Mouse (Mus musculus) layer of hippocampus, adult 11-12 months (tissue): ENCODE measurements around the gene Frmd4a.
A peak's percentile ranks its signal among the peaks of the same experiment; 100 is the strongest.

Experiments used
- DNase-seq: peaks from one replicate; pipeline ENCODE4 v3.0.0; 2022; ENCODE audit warnings: low spot score

The Frmd4a gene

GRCm38 (mm10) chr2:4522769-4523487 is 505.4 kb downstream of the Frmd4a start:
- DNase-seq: no peak

- no peak for DNase-seq
These were observed 509.6 kb downstream of the Frmd4a start for GRCm38 (mm10) chr2:4527094-4527493.

DNA sequence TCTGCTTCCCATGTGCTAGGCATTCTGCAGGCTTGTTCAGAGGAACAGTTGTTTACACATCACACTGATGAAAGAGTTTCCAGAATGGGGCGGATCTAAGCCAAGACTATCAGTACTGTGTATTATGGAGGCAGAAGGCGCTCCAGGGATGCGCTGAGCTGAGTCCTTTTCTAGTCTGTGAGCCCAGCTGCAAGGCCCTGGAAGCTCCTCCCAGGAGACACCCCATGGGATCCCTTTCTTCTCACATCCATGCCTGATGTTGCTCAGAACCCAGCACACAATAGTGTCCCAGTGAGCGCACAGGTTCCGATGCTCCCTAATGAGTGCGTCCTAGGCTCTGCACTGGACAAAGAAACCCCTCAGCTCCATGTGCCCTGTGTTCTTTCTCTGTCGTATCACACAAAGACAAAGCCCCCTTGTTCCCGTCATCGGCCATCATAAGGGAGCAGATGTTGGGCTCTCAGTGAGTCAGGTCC is 511.8 kb downstream of the Frmd4a start:
- DNase-seq: peak; percentile 68

GRCm38 (mm10) chr2:4531533-4532197 is 514.1 kb downstream of the Frmd4a start:
- no peak for DNase-seq

DNA sequence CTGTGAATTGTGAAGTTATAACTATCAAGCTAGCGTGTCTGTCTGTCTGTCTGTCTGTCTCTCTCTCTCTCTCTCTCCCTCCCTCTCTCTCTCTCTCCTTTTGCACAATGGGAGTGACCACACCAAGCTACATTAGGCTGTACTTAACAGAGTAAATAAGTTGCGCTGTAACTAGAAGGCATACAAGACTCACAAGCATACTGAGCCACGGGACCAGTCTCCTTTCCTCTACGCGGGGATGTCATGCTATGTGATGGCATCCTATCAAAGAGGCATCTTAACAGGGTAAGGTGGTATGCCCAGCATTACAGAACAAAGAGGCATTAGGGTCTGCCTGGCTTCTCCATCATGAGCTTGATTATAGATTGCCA is 514.7 kb downstream of the Frmd4a start:
- no peak for DNase-seq

DNA sequence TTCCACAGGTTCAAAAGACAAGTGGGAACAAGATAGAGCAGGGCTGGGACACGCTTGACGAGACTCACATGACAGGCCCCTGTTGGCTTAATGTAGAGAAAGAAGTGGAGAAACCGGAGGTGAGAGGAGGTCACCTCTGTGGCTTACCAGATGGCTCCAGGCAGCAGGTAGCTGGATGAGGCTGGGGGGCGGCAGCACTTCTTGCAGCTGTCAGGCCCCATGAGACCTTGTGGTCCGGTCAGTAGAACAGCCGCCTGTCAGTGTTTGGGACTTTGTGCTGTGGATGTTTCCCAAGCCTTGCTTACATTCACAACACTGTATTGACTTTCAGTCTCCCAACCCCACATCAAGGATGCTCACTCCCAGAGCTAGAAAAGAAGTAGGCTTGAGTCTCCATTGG is 515.4 kb downstream of the Frmd4a start:
- no peak for DNase-seq

- no peak for DNase-seq
These were observed 517.8 kb downstream of the Frmd4a start for GRCm38 (mm10) chr2:4535187-4535864.

DNA sequence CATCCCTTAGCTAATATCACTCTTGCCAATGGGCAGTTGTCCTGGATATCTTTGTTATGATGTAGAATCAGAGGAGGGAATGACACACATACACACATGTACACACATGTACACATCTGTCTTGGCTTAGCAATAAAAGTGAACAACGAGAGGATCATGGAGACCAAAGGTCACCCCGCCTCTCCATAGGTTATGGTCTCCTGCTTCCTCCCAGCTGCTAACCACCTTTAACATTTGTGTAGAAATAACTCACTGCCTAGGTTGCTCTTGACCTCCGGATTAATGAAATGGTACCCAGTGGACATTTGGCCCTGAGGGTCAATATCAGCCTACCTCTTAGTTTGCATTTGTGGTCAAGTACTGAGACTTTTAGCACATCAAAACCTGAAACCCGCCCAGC is 523.8 kb downstream of the Frmd4a start:
- DNase-seq: no peak

DNA sequence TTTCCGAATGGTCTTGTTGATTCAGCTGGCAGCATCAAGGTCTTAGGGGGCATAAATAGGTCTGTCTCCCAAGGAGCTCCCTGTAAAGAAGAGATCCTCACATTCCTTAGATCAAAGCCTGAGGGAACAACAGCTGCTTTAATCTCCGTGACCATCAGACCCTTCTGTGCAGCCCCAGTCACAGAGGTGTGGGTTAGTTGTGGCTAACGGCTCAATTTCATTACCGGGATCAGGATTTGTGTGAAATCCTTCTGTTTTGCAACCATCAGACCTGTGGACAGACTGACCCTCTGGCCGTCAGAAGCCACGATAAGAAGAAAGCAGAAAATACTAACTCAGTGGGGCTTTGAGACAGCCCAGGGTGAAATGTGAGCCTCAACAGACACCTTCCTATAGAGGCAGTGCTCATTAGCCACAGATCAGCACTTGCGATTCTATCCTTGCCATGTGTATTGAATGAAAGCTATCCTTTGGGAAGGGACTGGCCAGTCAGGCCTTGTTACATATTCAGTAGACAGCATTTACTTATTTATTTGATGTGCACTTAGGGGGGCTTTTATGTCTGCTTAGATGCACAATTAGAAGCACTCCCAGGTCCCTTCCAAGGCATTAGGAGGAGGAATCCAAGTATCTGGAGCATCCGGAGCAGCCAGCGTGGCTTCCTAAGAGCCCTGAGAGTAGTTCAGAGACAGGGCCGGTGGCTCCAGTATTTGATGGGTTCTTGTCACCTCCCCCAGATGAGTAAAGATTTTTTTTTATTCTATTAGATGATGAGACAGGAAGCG is 524.5 kb downstream of the Frmd4a start:
- DNase-seq: no peak

GRCm38 (mm10) chr2:4542629-4543416 is 525.3 kb downstream of the Frmd4a start:
- DNase-seq: no peak

DNA sequence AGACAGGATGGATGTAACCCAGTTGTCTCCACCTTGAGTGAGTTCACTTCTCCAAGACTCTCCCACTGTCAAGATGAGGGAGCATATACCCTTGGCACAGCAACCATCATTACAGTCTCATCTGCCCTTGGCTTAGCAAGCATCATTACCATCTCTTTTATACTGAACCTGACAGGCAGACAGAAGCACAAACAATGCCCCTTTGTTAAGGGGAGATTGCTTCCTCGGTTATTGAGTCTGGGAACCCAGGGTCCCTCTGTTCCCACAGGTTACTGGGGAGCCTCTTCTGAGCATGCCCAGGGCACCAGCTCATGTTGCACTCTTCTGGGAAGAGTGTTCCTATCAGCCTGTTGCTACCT is 525.9 kb downstream of the Frmd4a start:
- no peak for DNase-seq

DNA sequence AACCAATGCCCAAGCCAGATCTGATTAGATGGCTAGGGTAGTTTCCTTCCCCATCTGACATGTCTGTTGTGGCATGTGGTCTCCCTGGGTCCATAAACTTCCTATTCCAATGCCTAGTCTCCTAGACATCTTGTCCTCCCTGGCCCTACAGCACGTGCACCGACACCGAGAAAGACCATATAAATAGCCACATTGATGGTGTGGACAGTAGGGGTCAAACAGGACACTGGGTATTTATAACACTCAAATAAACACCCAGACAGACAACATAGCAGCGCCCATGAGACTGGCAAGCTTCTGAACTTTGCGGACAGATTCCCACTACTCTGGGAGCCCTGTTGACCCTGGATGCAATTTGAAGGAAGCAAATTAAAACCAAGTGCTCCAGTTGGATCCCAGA is 526.8 kb downstream of the Frmd4a start:
- DNase-seq: no peak

GRCm38 (mm10) chr2:4545261-4545660 is 527.7 kb downstream of the Frmd4a start:
- no peak for DNase-seq

- no peak for DNase-seq
These were observed 529.6 kb downstream of the Frmd4a start for GRCm38 (mm10) chr2:4547003-4547662.

DNA sequence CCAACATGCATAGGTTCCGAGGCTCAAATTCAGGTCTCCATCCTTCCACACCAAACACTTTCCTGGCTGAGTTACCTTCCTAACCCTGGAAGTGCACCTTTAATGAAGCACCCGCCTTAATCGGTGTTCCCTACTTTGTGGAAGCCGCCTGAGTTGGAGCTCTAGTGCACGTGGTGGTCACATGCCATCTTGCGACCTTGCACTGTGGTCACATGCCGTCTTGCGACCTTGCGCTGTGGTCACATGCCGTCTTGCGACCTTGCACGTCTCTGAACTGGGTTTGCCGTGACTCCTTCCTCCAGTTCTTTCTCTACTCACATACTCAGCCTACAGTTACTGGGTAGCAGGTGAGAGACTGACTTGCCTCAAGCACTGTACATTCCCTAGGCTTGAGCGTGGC is 531.8 kb downstream of the Frmd4a start:
- DNase-seq: no peak

GRCm38 (mm10) chr2:4550017-4550763 is 532.7 kb downstream of the Frmd4a start:
- no peak for DNase-seq

GRCm38 (mm10) chr2:4551438-4551837 is 533.9 kb downstream of the Frmd4a start:
- DNase-seq: no peak

- DNase-seq: no peak
These were observed 534.3 kb downstream of the Frmd4a start for GRCm38 (mm10) chr2:4551866-4552265.

GRCm38 (mm10) chr2:4552486-4552885 is 535.0 kb downstream of the Frmd4a start:
- no peak for DNase-seq

DNA sequence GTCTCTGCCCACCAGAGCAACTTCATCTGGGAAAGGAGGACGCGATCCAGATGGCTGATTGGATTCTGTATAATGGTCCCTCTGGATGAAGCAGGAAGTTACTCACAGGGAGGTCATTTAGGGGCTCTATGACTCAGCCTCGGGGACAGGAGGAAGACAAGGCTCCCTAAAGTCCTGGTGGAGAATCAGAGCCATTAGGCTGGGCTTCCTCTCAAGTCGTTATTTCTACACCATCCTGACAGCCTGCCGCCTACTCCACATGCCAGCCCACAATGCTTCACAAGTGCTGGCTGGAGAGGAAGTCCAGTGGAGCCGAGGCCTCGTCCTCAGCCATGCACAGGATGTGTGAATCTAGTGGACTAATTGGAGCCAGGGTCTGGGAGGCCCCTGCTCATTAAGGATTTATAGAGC is 537.7 kb downstream of the Frmd4a start:
- DNase-seq: peak; percentile 31
